Mouse (Mus musculus) embryonic fibroblast, embryonic 13.5 days (primary cell): ENCODE measurements at regions not wholly inside any gene's neighbourhood (a gene's known extent, or its start where the extent isn't known, plus 50 kb on each side); places are given as distances from the start of the nearest gene placed in this dataset.

Source experiments
- CTCF ChIP-seq: IDR thresholded peaks from 2 replicates; pipeline ENCODE4 v1.5.1; 2011; ENCODE audit warnings: mild to moderate bottlenecking, control low read depth, low read length, moderate library complexity, borderline replicate concordance; ENCODE audit not compliant: insufficient read depth
- POLR2A ChIP-seq: IDR thresholded peaks from 2 replicates; pipeline ENCODE4 v1.6.1; 2011; ENCODE audit warnings: low read depth, mild to moderate bottlenecking, control low read depth, low read length, moderate library complexity

DNA sequence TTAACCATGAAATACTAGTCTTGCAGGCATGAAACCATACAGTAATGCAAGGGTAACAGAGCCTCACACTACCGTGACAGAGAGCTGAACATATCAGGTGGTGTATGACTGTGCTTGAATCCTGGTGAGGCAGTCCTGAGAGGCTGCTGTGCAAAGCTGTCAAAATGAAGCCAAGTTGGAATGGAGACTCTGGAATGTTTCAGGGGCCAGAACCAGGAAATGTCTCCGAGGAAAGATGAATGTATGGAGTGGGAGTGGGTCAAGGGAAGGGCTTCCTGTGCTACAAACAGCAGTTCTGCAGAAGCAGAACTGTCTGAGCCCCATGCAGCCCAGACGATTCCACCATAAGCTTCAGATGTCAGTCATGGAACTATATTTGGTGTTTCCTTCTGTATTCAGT lies 324.2 kb upstream of the Col3a1 start:
- TF ChIP-seq POLR2A: no peak
- TF ChIP-seq CTCF: no peak
